Mouse (Mus musculus) limb, embryonic 10.5 days (tissue): ENCODE data around the gene Pptc7. TPM values are rescaled to one million over a fixed set of nuclear protein-coding genes. Genes with fewer than 3 reads are reported as not detected.
A peak's percentile ranks its signal among the peaks of the same experiment; 100 is the strongest.

ENCODE experiments used
- DNase-seq: peaks from one replicate; pipeline ENCODE4 v3.0.0-alpha.2; 2017; ENCODE audit warnings: low spot score
- H3K27ac ChIP-seq: fragments of 300-500 bp; sonication (generic); 2 replicates; pipeline ENCODE4 v1.5.1; 2016; ENCODE audit warnings: mild to moderate bottlenecking
- H3K27me3 ChIP-seq: fragments of 300-500 bp; sonication (generic); 2 replicates; pipeline ENCODE4 v1.6.1; 2016; ENCODE audit warnings: low read depth, mild to moderate bottlenecking; ENCODE audit not compliant: poor library complexity, severe bottlenecking
- H3K36me3 ChIP-seq: fragments of 300-500 bp; sonication (generic); 2 replicates; pipeline ENCODE4 v1.6.1; 2016; ENCODE audit warnings: mild to moderate bottlenecking, moderate library complexity
- H3K4me1 ChIP-seq: fragments of 300-500 bp; sonication (generic); 2 replicates; pipeline ENCODE4 v1.6.1; 2016
- H3K4me3 ChIP-seq: fragments of 300-500 bp; sonication (generic); 2 replicates; pipeline ENCODE4 v1.5.1; 2016; ENCODE audit warnings: mild to moderate bottlenecking, moderate library complexity
- H3K9me3 ChIP-seq: fragments of 300-500 bp; sonication (generic); replicated peaks from 2 replicates; pipeline ENCODE4 v1.6.1; 2016; ENCODE audit warnings: mild to moderate bottlenecking
- WGBS: fragments of 180-500 bp; shearing (Covaris S2); methylation state at CpG from one replicate; pipeline ENCODE4 v1.1.7; 2016; 5-methylcytosine and 5-hydroxymethylcytosine counted together
- polyA plus RNA-seq: library from polyadenylated mRNA; unstranded; fragments of >200 nt; fragmentation: Nextera tagmentation; extraction: Ambion mirVana; gene quantifications from 2 replicates; pipeline ENCODE4 v1.2.1, GENCODE M21; 2016

The Pptc7 gene
- polyA plus RNA-seq, 1 experiment from 2014 or later: 9.7 TPM

- WGBS: 86% methylated on average over 4 of the region's 4 CpGs
- peaks cover 74% of the 10 kb centered on the region for H3K36me3 ChIP-seq
- DNase-seq: no peak
- H3K4me1 ChIP-seq: peaks cover 6% of the 10 kb centered on the region
- no peaks in the 10 kb centered on the region for H3K9me3 ChIP-seq
- H3K4me3 ChIP-seq: no peak overlapping the region
- no peaks in the 10 kb centered on the region for H3K27me3 ChIP-seq
- no peak overlapping the region for H3K27ac ChIP-seq
Measured at GRCm38 (mm10) chr5:122249281-122249680, 34.9 kb upstream of the Pptc7 start.

GRCm38 (mm10) chr5:122251895-122252606, 32.1 kb upstream of the Pptc7 start:
- Histone ChIP-seq H3K27me3 (no peaks in the 10 kb centered on the region), H3K9me3 (no peaks in the 10 kb centered on the region), H3K4me3 (no peak overlapping the region), H3K36me3 (peaks cover 83% of the 10 kb centered on the region), H3K4me1 (peaks cover 6% of the 10 kb centered on the region), H3K27ac (no peak overlapping the region; the same call in 1 of the 2 replicates)
- WGBS: 87% methylated on average over 17 of the region's 17 CpGs
- DNase-seq: no peak

- no peak for DNase-seq
Measured at GRCm38 (mm10) chr5:122258027-122258741, 26.0 kb upstream of the Pptc7 start.

GRCm38 (mm10) chr5:122262104-122262503, 22.1 kb upstream of the Pptc7 start:
- WGBS: 62% methylated on average over 7 of the region's 7 CpGs
- peaks cover 41% of the 10 kb centered on the region for H3K36me3 ChIP-seq
- no peak for DNase-seq
- no peaks in the 10 kb centered on the region for H3K27me3 ChIP-seq
- no peak overlapping the region for H3K4me3 ChIP-seq
- no peak overlapping the region for H3K27ac ChIP-seq
- peaks cover 12% of the 10 kb centered on the region for H3K4me1 ChIP-seq
- H3K9me3 ChIP-seq: no peaks in the 10 kb centered on the region

More at GRCm38 (mm10) chr5:122258027-122258741, 26.0 kb upstream of the Pptc7 start:
- no peaks in the 10 kb centered on the region for H3K9me3 ChIP-seq
- H3K4me1 ChIP-seq: peaks cover 3% of the 10 kb centered on the region
- no peak overlapping the region for H3K4me3 ChIP-seq
- 83% methylated on average over 6 of the region's 6 CpGs for WGBS
- H3K36me3 ChIP-seq: peaks cover 75% of the 10 kb centered on the region
- no peak overlapping the region for H3K27ac ChIP-seq
- no peaks in the 10 kb centered on the region for H3K27me3 ChIP-seq

DNA sequence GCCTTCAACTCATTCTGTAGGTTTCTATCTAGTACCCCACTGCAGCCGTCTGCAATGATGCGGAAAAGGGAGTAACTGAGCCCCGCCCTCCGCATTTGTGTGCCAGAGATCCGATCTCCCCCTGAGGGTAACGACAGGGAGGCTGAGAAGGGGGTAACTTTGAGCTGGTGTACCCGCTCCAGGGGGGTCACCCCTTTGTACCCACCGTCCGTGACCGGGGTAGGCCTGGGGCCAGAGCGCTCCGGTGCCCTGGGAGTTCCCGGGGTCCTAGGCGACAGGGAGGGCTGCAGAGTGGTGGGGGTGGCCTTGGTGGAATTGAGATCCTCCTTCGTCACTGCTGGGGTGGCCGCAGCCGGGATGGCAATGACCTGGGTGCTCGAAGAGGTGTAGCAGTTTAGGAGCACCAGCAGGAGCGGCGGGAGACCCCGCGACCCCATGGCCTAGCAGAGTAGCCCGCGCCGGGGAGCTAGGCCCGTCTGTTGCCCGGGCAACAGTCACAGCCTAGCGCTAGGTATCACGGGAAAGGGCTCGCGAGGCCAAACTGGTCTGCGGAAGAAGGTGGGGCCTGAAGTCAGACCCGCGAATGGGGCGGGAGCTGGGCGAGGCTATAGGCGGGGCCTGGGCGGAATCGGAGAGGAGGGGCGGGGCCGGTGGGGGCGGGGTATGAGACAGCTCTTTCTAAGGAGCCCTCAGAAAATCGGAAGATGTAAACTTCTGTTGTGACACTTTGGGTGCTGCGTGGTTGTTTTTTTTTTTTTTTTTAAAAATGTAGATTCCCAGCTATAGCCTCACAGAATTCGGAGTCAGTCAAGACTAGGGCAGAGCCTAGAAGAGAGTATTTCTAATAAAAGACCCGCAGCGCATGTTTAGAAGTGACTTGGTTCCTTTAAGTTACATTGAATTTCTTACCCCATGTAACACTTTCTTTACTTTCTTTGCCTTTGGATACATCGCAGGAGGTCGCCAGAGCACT, 19.9 kb upstream of the Pptc7 start, which contains the start of gene Tctn1:
Gene Tctn1, minus strand, starts transcription at position 528 of the 973 bp plus-strand sequence.
- H3K4me3 ChIP-seq: peak within 1 kb of the TSS; percentile 74
- peaks cover 12% of the 10 kb centered on the region for H3K4me1 ChIP-seq
- no peaks in the 10 kb centered on the region for H3K9me3 ChIP-seq
- peak within 1 kb of the TSS; percentile 88 for H3K27ac ChIP-seq
- WGBS: 2% methylated on average over 49 of the region's 49 CpGs
- H3K36me3 ChIP-seq: peaks cover 21% of the 10 kb centered on the region
- peak; percentile 96 for DNase-seq
- H3K27me3 ChIP-seq: no peaks in the 10 kb centered on the region

DNA sequence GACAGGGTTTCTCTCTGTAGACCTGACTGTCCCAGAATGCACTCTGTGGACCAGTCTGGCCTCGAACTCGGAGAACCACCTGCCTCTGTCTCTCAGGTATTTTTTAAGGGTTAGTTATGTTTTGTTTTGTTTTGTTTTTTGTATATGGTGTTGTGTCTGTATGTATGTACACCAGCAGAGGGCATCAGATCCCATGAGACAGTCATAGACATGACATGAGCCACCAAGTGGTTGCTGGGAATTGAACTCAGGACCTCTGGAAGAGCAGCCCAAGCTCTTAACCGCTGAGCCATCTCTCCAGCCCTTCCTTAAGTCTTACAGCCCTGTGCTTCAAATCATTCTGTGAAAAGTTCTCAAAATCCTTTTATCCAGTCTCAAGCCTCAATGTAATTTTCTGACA, 19.0 kb upstream of the Pptc7 start:
- DNase-seq: no peak
- Histone ChIP-seq H3K9me3 (no peaks in the 10 kb centered on the region), H3K27ac (no peak overlapping the region), H3K4me3 (no peak overlapping the region), H3K27me3 (no peaks in the 10 kb centered on the region), H3K4me1 (peaks cover 12% of the 10 kb centered on the region), H3K36me3 (peaks cover 12% of the 10 kb centered on the region)
- WGBS: 82% methylated on average over 3 of the region's 3 CpGs

DNA sequence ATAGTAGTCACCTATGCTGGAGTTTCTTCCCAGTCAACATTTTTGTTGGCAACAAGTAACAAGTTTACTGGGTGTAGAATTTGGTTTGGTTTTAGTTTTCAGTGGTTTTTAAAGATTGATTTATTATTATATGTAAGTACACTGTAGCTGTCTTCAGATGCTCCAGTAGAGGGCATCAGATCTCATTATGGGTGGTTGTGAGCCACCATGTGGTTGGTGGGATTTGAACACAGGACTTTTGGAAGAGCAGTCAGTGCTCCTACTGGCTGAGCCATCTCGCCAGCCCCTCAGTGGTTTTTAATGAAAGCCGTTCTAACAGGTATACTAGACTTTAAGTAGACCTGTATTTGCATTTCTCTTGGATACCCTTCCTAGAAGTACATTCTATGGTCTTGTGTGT, 18.2 kb upstream of the Pptc7 start:
- peaks cover 12% of the 10 kb centered on the region for H3K4me1 ChIP-seq
- WGBS: 88% methylated on average over 2 of the region's 2 CpGs
- DNase-seq: no peak
- H3K36me3 ChIP-seq: peaks cover 5% of the 10 kb centered on the region
- no peaks in the 10 kb centered on the region for H3K9me3 ChIP-seq
- no peak overlapping the region for H3K4me3 ChIP-seq
- H3K27ac ChIP-seq: no peak overlapping the region
- H3K27me3 ChIP-seq: no peaks in the 10 kb centered on the region

DNA sequence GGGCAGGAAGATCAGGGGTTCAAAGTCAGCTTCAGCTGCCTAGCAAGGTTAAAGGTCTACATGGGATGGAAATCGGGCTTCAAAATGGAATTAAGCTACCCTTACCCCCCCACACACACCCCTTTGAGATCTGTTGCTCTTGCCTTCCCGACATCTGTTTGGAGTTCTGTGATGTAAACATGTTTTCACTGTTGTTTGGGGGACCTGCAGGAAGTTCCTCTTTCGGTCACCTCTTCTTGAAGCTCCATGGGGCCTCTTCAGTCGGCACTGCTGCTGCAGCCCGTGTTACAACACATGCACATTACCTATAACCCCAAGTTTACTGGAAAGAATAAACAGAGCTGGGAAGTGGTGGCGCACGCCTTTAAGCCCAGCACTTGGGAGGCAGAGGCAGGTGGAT, 17.0 kb upstream of the Pptc7 start:
- WGBS: 80% methylated on average over 7 of the region's 7 CpGs
- Histone ChIP-seq H3K9me3 (no peaks in the 10 kb centered on the region), H3K27me3 (no peaks in the 10 kb centered on the region), H3K36me3 (no peaks in the 10 kb centered on the region), H3K27ac (no peak overlapping the region), H3K4me1 (peaks cover 12% of the 10 kb centered on the region), H3K4me3 (no peak overlapping the region)
- DNase-seq: no peak

GRCm38 (mm10) chr5:122267899-122268298, 16.3 kb upstream of the Pptc7 start:
- H3K4me3 ChIP-seq: no peak overlapping the region
- peak; percentile 56 for DNase-seq
- no peaks in the 10 kb centered on the region for H3K27me3 ChIP-seq
- no peak overlapping the region for H3K27ac ChIP-seq
- no peaks in the 10 kb centered on the region for H3K36me3 ChIP-seq
- peaks cover 12% of the 10 kb centered on the region for H3K4me1 ChIP-seq
- 33% methylated on average over 5 of the region's 5 CpGs for WGBS
- H3K9me3 ChIP-seq: no peaks in the 10 kb centered on the region

- Histone ChIP-seq H3K4me3 (no peak overlapping the region), H3K4me1 (peaks cover under 1% of the 10 kb centered on the region), H3K9me3 (no peaks in the 10 kb centered on the region), H3K36me3 (no peaks in the 10 kb centered on the region), H3K27me3 (no peaks in the 10 kb centered on the region), H3K27ac (no peak overlapping the region)
- 63% methylated on average over 12 of the region's 12 CpGs for WGBS
- DNase-seq: no peak
Measured at GRCm38 (mm10) chr5:122268858-122269604, 15.1 kb upstream of the Pptc7 start.

GRCm38 (mm10) chr5:122272821-122273220, 11.3 kb upstream of the Pptc7 start:
- no peak overlapping the region for H3K27ac ChIP-seq
- WGBS: 84% methylated on average over 5 of the region's 5 CpGs
- no peaks in the 10 kb centered on the region for H3K36me3 ChIP-seq
- peaks cover 10% of the 10 kb centered on the region for H3K4me1 ChIP-seq
- H3K4me3 ChIP-seq: no peak overlapping the region
- no peaks in the 10 kb centered on the region for H3K9me3 ChIP-seq
- DNase-seq: no peak
- H3K27me3 ChIP-seq: no peaks in the 10 kb centered on the region

GRCm38 (mm10) chr5:122274785-122275184, 9.4 kb upstream of the Pptc7 start:
- no peaks in the 10 kb centered on the region for H3K27me3 ChIP-seq
- no peak for DNase-seq
- no peak overlapping the region for H3K27ac ChIP-seq
- no peaks in the 10 kb centered on the region for H3K36me3 ChIP-seq
- no peak overlapping the region for H3K4me3 ChIP-seq
- 35% methylated on average over 5 of the region's 5 CpGs for WGBS
- peaks cover 10% of the 10 kb centered on the region for H3K4me1 ChIP-seq
- H3K9me3 ChIP-seq: no peaks in the 10 kb centered on the region
